ENCODE assay signal across 8 mouse cellular contexts in the genomic region with DNA sequence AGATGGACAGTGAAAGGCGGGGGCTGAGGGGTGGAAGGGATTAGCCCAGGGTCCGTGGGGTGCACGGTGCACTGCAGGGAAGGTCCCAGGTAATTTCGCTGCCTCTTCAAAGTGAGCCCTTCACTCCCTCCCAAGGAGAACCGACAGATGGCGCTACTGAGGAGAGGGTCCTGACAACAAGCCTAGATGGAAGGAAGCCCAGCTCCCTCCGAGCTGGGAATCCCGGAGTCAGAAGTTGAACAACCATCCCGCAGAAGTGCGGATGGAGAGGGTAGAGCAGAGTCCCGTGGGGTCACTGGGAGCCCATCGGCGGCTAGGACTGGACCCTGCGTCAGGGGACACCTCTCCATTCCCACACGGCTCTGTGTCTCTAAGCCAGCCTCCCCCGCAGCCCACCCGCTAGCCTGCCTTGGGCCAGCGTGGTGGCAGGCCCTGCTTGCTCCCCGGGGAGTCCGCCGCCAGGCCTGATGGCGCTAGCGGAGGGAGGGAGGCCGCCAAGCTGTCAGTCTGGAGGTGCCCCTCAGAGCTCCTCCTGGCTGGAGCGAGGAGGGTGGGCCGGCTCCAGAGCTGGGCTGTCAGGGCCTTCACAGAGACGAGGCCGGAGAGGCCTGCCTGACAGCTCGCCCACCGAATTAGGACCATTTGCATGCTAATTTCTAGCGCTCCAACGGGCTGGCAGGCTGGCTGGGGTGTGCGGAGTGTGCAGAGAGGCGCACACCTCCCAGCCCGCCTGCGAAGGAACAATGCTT.
DNase-seq lines count a peak whose midpoint lies in the region; ATAC-seq and TF ChIP-seq lines count a peak whose summit lies in the region.

No protein-coding gene starts in this region.

- TF ChIP-seq EP300 in liver, postnatal 0 days (IDR thresholded peaks at IDR 0.05; ENCODE audit: low read depth), result no peak

- no peak for ATAC-seq in heart, embryonic 14.5 days (ENCODE audit: insufficient number of reproducible peaks, insufficient read depth, low FRiP score, low read depth)
- ATAC-seq in liver, postnatal 0 days, result no peak

- H3K9ac ChIP-seq in heart, embryonic 14.5 days (ENCODE audit: low read length), result peak overlapping the region; percentile 67
- no peak overlapping the region for H3K9ac ChIP-seq in liver, postnatal 0 days (replicated peaks)

- peak; percentile 85 for TF ChIP-seq CTCF in E14TG2a.4 (conservative IDR thresholded peaks at IDR 0.05; ENCODE audit: low read length)
- peak; percentile 53 for TF ChIP-seq CTCF in liver, postnatal 0 days (IDR thresholded peaks at IDR 0.05; ENCODE audit: low read depth)

- H3K4me3 ChIP-seq in E14TG2a.4 (replicated peaks; ENCODE audit: low read length), result peak overlapping the region; percentile 77
- H3K4me3 ChIP-seq in heart, embryonic 14.5 days (ENCODE audit: control insufficient read depth in 1 of 2, insufficient read depth in 1 of 2, low read depth in 1 of 2, low read length in 2 of 2), result peak overlapping the region; percentile 44 to 49
- H3K4me3 ChIP-seq in liver, postnatal 0 days (ENCODE audit: low read depth, low read length), result no peak overlapping the region

- WGBS in heart, embryonic 14.5 days, result under 1% methylated on average over 36 of the region's 36 CpGs
- 13% methylated on average over 36 of the region's 36 CpGs for WGBS in liver, postnatal 0 days (ENCODE audit: insufficient replicate concordance)

- H3K36me3 ChIP-seq in E14TG2a.4 (ENCODE audit: insufficient read depth, low read length), result no peaks in the 10 kb centered on the region
- no peaks in the 10 kb centered on the region for H3K36me3 ChIP-seq in heart, embryonic 14.5 days (ENCODE audit: control insufficient read depth, insufficient read depth, low read length)
- no peaks in the 10 kb centered on the region for H3K36me3 ChIP-seq in liver, postnatal 0 days (replicated peaks; ENCODE audit: insufficient read depth, low read length)

- peaks cover 40% of the 10 kb centered on the region for H3K27me3 ChIP-seq in E14TG2a.4 (ENCODE audit: insufficient read depth, low read length)
- peaks cover 24% of the 10 kb centered on the region for H3K27me3 ChIP-seq in heart, embryonic 14.5 days (ENCODE audit: control insufficient read depth, insufficient read depth, low read length)
- peaks cover 12% of the 10 kb centered on the region; the same call in 1 of the 2 replicates for H3K27me3 ChIP-seq in liver, postnatal 0 days (ENCODE audit: insufficient read depth, low read length)

- peak overlapping the region; percentile 90 for H3K4me2 ChIP-seq in heart, embryonic 14.5 days (ENCODE audit: low read length)
- H3K4me2 ChIP-seq in liver, postnatal 0 days (ENCODE audit: low read depth, low read length), result 0 out of 2 replicates have a peak overlapping the region, but pooled peaks have one; percentile 13

- no peaks in the 10 kb centered on the region for H3K9me3 ChIP-seq in E14TG2a.4 (ENCODE audit: low read length)
- no peaks in the 10 kb centered on the region for H3K9me3 ChIP-seq in heart, embryonic 14.5 days (ENCODE audit: control insufficient read depth, low read length)
- H3K9me3 ChIP-seq in liver, postnatal 0 days (ENCODE audit: low read length), result no peaks in the 10 kb centered on the region

- peak; percentile 89 for DNase-seq in R1 (ENCODE audit: low read depth, low spot score)
- peak; percentile 91 for DNase-seq in embryo, embryonic 10 days (ENCODE audit: low spot score)
- DNase-seq in kidney, postnatal 14 days, result peak; percentile 40
- peak; percentile 27 for DNase-seq in liver, postnatal 0 days
- peak; percentile 89 for DNase-seq in retina, embryonic 14.5 days (ENCODE audit: low spot score)
- no peak for DNase-seq in T-cell, adult 2 months (ENCODE audit: low spot score)

- H3K27ac ChIP-seq in heart, embryonic 14.5 days (replicated peaks in 1 of 2; ENCODE audit: control insufficient read depth in 1 of 2, insufficient read depth in 1 of 2, low read depth in 2 of 2, low read length in 2 of 2), result no peak overlapping the region
- H3K27ac ChIP-seq in liver, postnatal 0 days (ENCODE audit: low read depth), result no peak overlapping the region

- H3K4me1 ChIP-seq in E14TG2a.4 (replicated peaks; ENCODE audit: low read depth, low read length), result peaks cover 61% of the 10 kb centered on the region
- H3K4me1 ChIP-seq in heart, embryonic 14.5 days (ENCODE audit: control insufficient read depth in 2 of 2, insufficient read depth in 2 of 2, low read length in 2 of 2), result peaks cover 2 to 6% of the 10 kb centered on the region in 2 experiments; a peak in 1 of 4 replicates
- peaks cover 3% of the 10 kb centered on the region; the same call in 1 of the 2 replicates for H3K4me1 ChIP-seq in liver, postnatal 0 days (ENCODE audit: insufficient read depth)
